In genomic region chr7:19843561-19843960, GRCm38 (mm10) we compare ENCODE assay signal across 8 mouse cellular contexts. TPM values are rescaled to one million over a fixed set of nuclear protein-coding genes. Genes with fewer than 3 reads are reported as not detected.
DNase-seq lines count a peak whose midpoint lies in the region; ATAC-seq and TF ChIP-seq lines count a peak whose summit lies in the region.

No protein-coding gene starts in this region.

- no peak overlapping the region for H3K27ac ChIP-seq in liver, embryonic 14.5 days
- no peak overlapping the region for H3K27ac ChIP-seq in stomach, embryonic 16.5 days (ENCODE audit: low read length)

- peak; percentile 90 for TF ChIP-seq CTCF in liver, embryonic 14.5 days (IDR thresholded peaks at IDR 0.05; ENCODE audit: low read depth)

- H3K27me3 ChIP-seq in liver, embryonic 14.5 days (ENCODE audit: control insufficient read depth, insufficient read depth, low read length), result no peaks in the 10 kb centered on the region
- no peaks in the 10 kb centered on the region; the same call in none of the 2 replicates for H3K27me3 ChIP-seq in stomach, embryonic 16.5 days (ENCODE audit: control insufficient read depth, insufficient read depth, low read length)

- ATAC-seq in granulocyte monocyte progenitor cell, adult 5-6 weeks (replicated peaks; ENCODE audit: poor library complexity, severe bottlenecking), result peak; percentile 34
- ATAC-seq in liver, embryonic 14.5 days (ENCODE audit: insufficient read depth), result peak; percentile 60; the same call in 1 of the 2 replicates
- peak; percentile 57 for ATAC-seq in stomach, embryonic 16.5 days (ENCODE audit: insufficient read depth, low FRiP score)

- no peak for TF ChIP-seq EP300 in liver, embryonic 14.5 days (IDR thresholded peaks at IDR 0.05; ENCODE audit: low read depth)

- no peak overlapping the region for H3K4me3 ChIP-seq in liver, embryonic 14.5 days (ENCODE audit: insufficient read depth in 1 of 2, low read depth in 2 of 2, low read length in 2 of 2)
- H3K4me3 ChIP-seq in stomach, embryonic 16.5 days (replicated peaks; ENCODE audit: low read length), result no peak overlapping the region

- H3K9me3 ChIP-seq in liver, embryonic 14.5 days (ENCODE audit: control insufficient read depth, low read length), result no peaks in the 10 kb centered on the region
- H3K9me3 ChIP-seq in stomach, embryonic 16.5 days (replicated peaks; ENCODE audit: control insufficient read depth, low read length), result no peaks in the 10 kb centered on the region

- peaks cover 0 to 13% of the 10 kb centered on the region in 2 experiments; a peak in 2 of 4 replicates for H3K4me1 ChIP-seq in liver, embryonic 14.5 days (replicated peaks; ENCODE audit: control insufficient read depth in 2 of 2, insufficient read depth in 2 of 2, low read length in 1 of 2)
- peaks cover 10% of the 10 kb centered on the region; the same call in 1 of the 2 replicates for H3K4me1 ChIP-seq in stomach, embryonic 16.5 days (ENCODE audit: control insufficient read depth, insufficient read depth, low read length)

- no peak overlapping the region for H3K4me2 ChIP-seq in liver, embryonic 14.5 days (ENCODE audit: low read depth)
- H3K4me2 ChIP-seq in stomach, embryonic 16.5 days (ENCODE audit: low read depth, low read length), result no peak overlapping the region

- peak; percentile 66 to 81 for DNase-seq in spleen, adult 18-20 months
- no peak for DNase-seq in spleen, adult 12 weeks (ENCODE audit: low spot score)
- peak; percentile 72 for DNase-seq in embryo, embryonic 10.5 days (ENCODE audit: low spot score)
- peak; percentile 88 for DNase-seq in kidney, adult 9 months
- no peak for DNase-seq in liver, embryonic 14.5 days (ENCODE audit: low read depth in 3 of 3, low spot score in 3 of 3)
- peak; percentile 66 to 81 for DNase-seq in natural killer cell, adult 2 months (ENCODE audit: low spot score in 2 of 2)

- WGBS in liver, embryonic 14.5 days (ENCODE audit: insufficient replicate concordance), result 6% methylated on average over 11 of the region's 11 CpGs
- WGBS in stomach, embryonic 16.5 days, result 6% methylated on average over 11 of the region's 11 CpGs

- no peaks in the 10 kb centered on the region for H3K36me3 ChIP-seq in liver, embryonic 14.5 days (replicated peaks; ENCODE audit: control insufficient read depth, insufficient read depth, low read depth)
- no peaks in the 10 kb centered on the region for H3K36me3 ChIP-seq in stomach, embryonic 16.5 days (ENCODE audit: control insufficient read depth, insufficient read depth, low read length)

- H3K9ac ChIP-seq in liver, embryonic 14.5 days (replicated peaks), result no peak overlapping the region
- H3K9ac ChIP-seq in stomach, embryonic 16.5 days (ENCODE audit: low read length), result 0 out of 2 replicates have a peak overlapping the region, but pooled peaks have one; percentile 46

RNA-seq across cellular contexts. Expression of gene Gm19345, which starts 8.2 kb away (rescaled TPM):
- total RNA-seq in granulocyte monocyte progenitor cell, adult 5-6 weeks (2014; fragmentation: Nextera tagmentation), result not detected in 2 replicates
- not detected in 2 replicates for total RNA-seq in granulocyte monocyte progenitor cell, adult 5-6 weeks (2017)
- not detected in 2 replicates for polyA plus RNA-seq in liver, embryonic 14.5 days (2012; rRNA removed)
- polyA plus RNA-seq in liver, embryonic 14.5 days (2014; fragmentation: Nextera tagmentation; extraction: Ambion mirVana), result not detected in 2 replicates
- 0.31 and 0.36 TPM in 2 replicates for polyA plus RNA-seq in stomach, embryonic 16.5 days (2015; fragmentation: Nextera tagmentation; extraction: Ambion mirVana)

RNA-seq across cellular contexts. Expression of gene Ceacam16, which starts 17.5 kb away (rescaled TPM):
- not detected in 2 replicates for total RNA-seq in granulocyte monocyte progenitor cell, adult 5-6 weeks (2014; fragmentation: Nextera tagmentation)
- 0.56 TPM in 1 of 2 replicates, not detected in the other for total RNA-seq in granulocyte monocyte progenitor cell, adult 5-6 weeks (2017)
- polyA plus RNA-seq in liver, embryonic 14.5 days (2012; rRNA removed), result 0.04 TPM in 1 of 2 replicates, not detected in the other
- polyA plus RNA-seq in liver, embryonic 14.5 days (2014; fragmentation: Nextera tagmentation; extraction: Ambion mirVana), result 0.08 TPM in 1 of 2 replicates, not detected in the other
- polyA plus RNA-seq in stomach, embryonic 16.5 days (2015; fragmentation: Nextera tagmentation; extraction: Ambion mirVana), result not detected in 2 replicates

RNA-seq across cellular contexts. Expression of gene Bcl3, which starts 21.0 kb away (rescaled TPM):
- 7.5 and 8.5 TPM in 2 replicates for total RNA-seq in granulocyte monocyte progenitor cell, adult 5-6 weeks (2014; fragmentation: Nextera tagmentation)
- total RNA-seq in granulocyte monocyte progenitor cell, adult 5-6 weeks (2017), result 0.57 and 1.0 TPM in 2 replicates
- polyA plus RNA-seq in liver, embryonic 14.5 days (2012; rRNA removed), result 2.7 and 3.1 TPM in 2 replicates
- polyA plus RNA-seq in liver, embryonic 14.5 days (2014; fragmentation: Nextera tagmentation; extraction: Ambion mirVana), result 3.5 and 3.8 TPM in 2 replicates
- 9.2 TPM in 2 replicates for polyA plus RNA-seq in stomach, embryonic 16.5 days (2015; fragmentation: Nextera tagmentation; extraction: Ambion mirVana)

RNA-seq across cellular contexts. Expression of gene Ceacam19, which starts 44.2 kb away (rescaled TPM):
- not detected in 2 replicates for total RNA-seq in granulocyte monocyte progenitor cell, adult 5-6 weeks (2014; fragmentation: Nextera tagmentation)
- total RNA-seq in granulocyte monocyte progenitor cell, adult 5-6 weeks (2017), result not detected in 2 replicates
- polyA plus RNA-seq in liver, embryonic 14.5 days (2012; rRNA removed), result 0.01 TPM in 1 of 2 replicates, not detected in the other
- polyA plus RNA-seq in liver, embryonic 14.5 days (2014; fragmentation: Nextera tagmentation; extraction: Ambion mirVana), result not detected in 2 replicates
- 3.2 and 4.8 TPM in 2 replicates for polyA plus RNA-seq in stomach, embryonic 16.5 days (2015; fragmentation: Nextera tagmentation; extraction: Ambion mirVana)

RNA-seq across cellular contexts. Expression of gene Cblc, which starts 47.0 kb away (rescaled TPM):
- not detected in 2 replicates for total RNA-seq in granulocyte monocyte progenitor cell, adult 5-6 weeks (2014; fragmentation: Nextera tagmentation)
- total RNA-seq in granulocyte monocyte progenitor cell, adult 5-6 weeks (2017), result not detected in 2 replicates
- 0.95 and 1.2 TPM in 2 replicates for polyA plus RNA-seq in liver, embryonic 14.5 days (2012; rRNA removed)
- 1.1 and 1.3 TPM in 2 replicates for polyA plus RNA-seq in liver, embryonic 14.5 days (2014; fragmentation: Nextera tagmentation; extraction: Ambion mirVana)
- 31.2 and 32.9 TPM in 2 replicates for polyA plus RNA-seq in stomach, embryonic 16.5 days (2015; fragmentation: Nextera tagmentation; extraction: Ambion mirVana)

Comparison
In these comparisons a context has a peak if more than half of its experiments do, and no peak if none do; other contexts are left out.
1. DNase-seq: peak in spleen, adult 18-20 months (2 of 2), embryo, embryonic 10.5 days (single experiment), kidney, adult 9 months (single experiment) and natural killer cell, adult 2 months (2 of 2); none in spleen, adult 12 weeks (single experiment) and liver, embryonic 14.5 days (0 of 3).
2. Peak in every context shown above with its lines, with median percentiles within 50 percentile points of each other: ATAC-seq.